Mouse (Mus musculus): ENCODE results near the gene Shc4. TPM values are rescaled to one million over a fixed set of nuclear protein-coding genes. Genes with fewer than 3 reads are reported as not detected.

Gene Shc4
- polyA plus RNA-seq, 1 experiment from 2014 or later, result 1.1 TPM

DNA sequence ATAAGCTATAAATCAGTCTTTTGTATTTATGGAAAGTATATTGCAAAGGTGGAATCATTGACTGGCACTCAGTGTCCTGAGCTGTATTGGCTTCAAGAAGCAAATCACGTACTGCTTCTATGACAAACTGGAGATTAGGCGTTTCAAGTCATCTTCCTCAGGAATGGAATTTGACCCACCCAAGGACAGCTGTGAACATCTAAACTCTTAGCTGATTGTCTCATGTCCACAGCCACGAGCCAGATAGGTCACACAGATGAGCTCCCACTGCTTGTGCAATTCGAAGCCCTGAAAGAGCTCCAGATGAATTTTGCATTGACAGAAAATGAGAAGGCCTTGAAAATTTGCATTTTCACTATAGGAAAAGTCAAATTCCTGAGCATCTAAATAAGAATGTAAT lies 146.3 kb downstream of the Shc4 start:
- no peak for TF ChIP-seq CTCF (IDR thresholded peaks at IDR 0.05; ENCODE audit: low read depth)
- no peaks in the 10 kb centered on the region for H3K4me1 ChIP-seq (ENCODE audit: insufficient read depth)
- H3K27ac ChIP-seq (ENCODE audit: low read depth), result no peak overlapping the region
- 58% methylated on average over 4 of the region's 4 CpGs for WGBS
- H3K4me3 ChIP-seq (ENCODE audit: low read depth, low read length), result no peak overlapping the region
- H3K4me2 ChIP-seq, result no peak overlapping the region
- H3K27me3 ChIP-seq (ENCODE audit: insufficient read depth, low read length), result no peaks in the 10 kb centered on the region
- DNase-seq (no peak), ATAC-seq (ENCODE audit: insufficient read depth) (no peak)
- peaks cover 70% of the 10 kb centered on the region for H3K36me3 ChIP-seq (ENCODE audit: insufficient read depth)
- H3K9me3 ChIP-seq (ENCODE audit: low read depth, low read length), result no peaks in the 10 kb centered on the region
- no peak overlapping the region for H3K9ac ChIP-seq

Other genes starting within 250 kb of the Shc4 start
- 0.42 and 0.68 TPM in 2 replicates for gene Gm9913, start 219.1 kb downstream of the Shc4 start, polyA plus RNA-seq (2014; fragmentation: Nextera tagmentation; extraction: Ambion mirVana)
- 52.4 and 53.1 TPM in 2 replicates for gene Fbn1, start 216.2 kb downstream of the Shc4 start, polyA plus RNA-seq (2014; fragmentation: Nextera tagmentation; extraction: Ambion mirVana)
- 7.7 and 9.4 TPM in 2 replicates for gene Cep152, start 99.0 kb downstream of the Shc4 start, polyA plus RNA-seq (2014; fragmentation: Nextera tagmentation; extraction: Ambion mirVana)
- gene Eid1, start 51.1 kb downstream of the Shc4 start, polyA plus RNA-seq (2014; fragmentation: Nextera tagmentation; extraction: Ambion mirVana), result 150 and 164 TPM in 2 replicates
- gene Secisbp2l, start 58.7 kb upstream of the Shc4 start, polyA plus RNA-seq (2014; fragmentation: Nextera tagmentation; extraction: Ambion mirVana), result 22.4 and 22.6 TPM in 2 replicates
- 39.3 and 41.3 TPM in 2 replicates for gene Galk2, start 135.0 kb upstream of the Shc4 start, polyA plus RNA-seq (2014; fragmentation: Nextera tagmentation; extraction: Ambion mirVana)
- 85.9 and 89.7 TPM in 2 replicates for gene Cops2, start 135.0 kb upstream of the Shc4 start, polyA plus RNA-seq (2014; fragmentation: Nextera tagmentation; extraction: Ambion mirVana)

Data from lung, embryonic 14.5 days (tissue).